Mouse (Mus musculus) urinary bladder, postnatal 14 days (tissue): Measurements from ENCODE around the gene Rem2.

Experiments
- DNase-seq: peaks from one replicate; pipeline ENCODE4 v3.0.0; 2021; ENCODE audit warnings: low spot score

Rem2 gene

GRCm38 (mm10) chr14:54443712-54444618, 31.9 kb upstream of the Rem2 start:
- peak; percentile 66 for DNase-seq

GRCm38 (mm10) chr14:54445476-54445875, 30.4 kb upstream of the Rem2 start:
- DNase-seq: peak; percentile 70

GRCm38 (mm10) chr14:54453566-54453965, 22.3 kb upstream of the Rem2 start:
- no peak for DNase-seq

- DNase-seq: no peak
Observed at GRCm38 (mm10) chr14:54454669-54455528, 21.0 kb upstream of the Rem2 start.

- no peak for DNase-seq
Observed at GRCm38 (mm10) chr14:54457907-54458569, 17.9 kb upstream of the Rem2 start.

- DNase-seq: no peak
Observed at GRCm38 (mm10) chr14:54462146-54462545, 13.8 kb upstream of the Rem2 start.

- DNase-seq: no peak
Observed at GRCm38 (mm10) chr14:54463108-54463958, 12.6 kb upstream of the Rem2 start.

- peak; percentile 91 for DNase-seq
Observed at GRCm38 (mm10) chr14:54463959-54464292, 12.0 kb upstream of the Rem2 start, which contains the start of gene Lrp10. Gene Lrp10, plus strand, starts transcription at chr14:54464137.

GRCm38 (mm10) chr14:54464293-54465005, 11.5 kb upstream of the Rem2 start:
- peak; percentile 73 for DNase-seq

GRCm38 (mm10) chr14:54471467-54471866, 4.4 kb upstream of the Rem2 start:
- no peak for DNase-seq

GRCm38 (mm10) chr14:54472671-54473070, 3.2 kb upstream of the Rem2 start:
- DNase-seq: peak; percentile 36

GRCm38 (mm10) chr14:54474744-54475143, 1.2 kb upstream of the Rem2 start:
- no peak for DNase-seq

- DNase-seq: no peak
Observed at GRCm38 (mm10) chr14:54477172-54477909, 1.4 kb downstream of the Rem2 start.

GRCm38 (mm10) chr14:54479451-54479920, 3.6 kb downstream of the Rem2 start:
- peak; percentile 33 for DNase-seq

GRCm38 (mm10) chr14:54480673-54481072, 4.8 kb downstream of the Rem2 start:
- DNase-seq: no peak

- DNase-seq: no peak
Observed at GRCm38 (mm10) chr14:54481402-54481801, 5.5 kb downstream of the Rem2 start.

- DNase-seq: peak; percentile 31
Observed at GRCm38 (mm10) chr14:54482498-54482897, 6.6 kb downstream of the Rem2 start.

GRCm38 (mm10) chr14:54485899-54486298, 10.0 kb downstream of the Rem2 start:
- no peak for DNase-seq

GRCm38 (mm10) chr14:54487732-54488131, 11.8 kb downstream of the Rem2 start:
- no peak for DNase-seq

GRCm38 (mm10) chr14:54488350-54488749, 12.4 kb downstream of the Rem2 start:
- no peak for DNase-seq
